Mouse (Mus musculus) kidney, postnatal 10 days (tissue): Measurements from ENCODE around the gene Acox3.

Experiments used
- DNase-seq: peaks from one replicate; pipeline ENCODE4 v3.0.0; 2021; ENCODE audit warnings: mixed read lengths

The Acox3 gene

GRCm38 (mm10) chr5:35582445-35583220 lies at the start of gene Acox3:
Gene Acox3 (plus strand): TSS chr5:35583040.
- DNase-seq = peak; percentile 99

GRCm38 (mm10) chr5:35536271-35536670 lies 46.6 kb upstream of the Acox3 start:
- no peak for DNase-seq

- peak; percentile 51 for DNase-seq
Observed at GRCm38 (mm10) chr5:35537474-35537873, 45.4 kb upstream of the Acox3 start.

- no peak for DNase-seq
Observed at GRCm38 (mm10) chr5:35538022-35538421, 44.8 kb upstream of the Acox3 start.

DNA sequence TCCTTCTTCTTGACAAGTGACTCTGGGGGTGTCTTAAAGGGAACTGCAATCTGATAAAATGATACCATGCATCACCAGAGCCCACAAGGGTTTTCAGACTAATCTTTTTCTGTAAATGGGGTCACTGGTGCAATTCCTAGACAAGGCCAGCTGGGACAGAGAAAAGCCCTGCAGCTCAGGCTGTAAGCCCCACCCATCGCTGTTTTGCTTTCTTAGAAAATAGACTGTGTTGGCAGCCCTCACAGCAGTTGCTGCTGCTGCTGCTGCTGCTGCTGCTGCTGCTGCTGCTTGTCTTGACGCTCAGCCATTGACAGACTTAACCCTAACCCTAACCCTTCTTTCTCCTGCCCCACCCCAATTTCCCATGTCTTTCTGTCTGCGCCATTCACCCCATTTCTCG lies 43.3 kb upstream of the Acox3 start:
- DNase-seq = peak; percentile 58

GRCm38 (mm10) chr5:35540555-35540954 lies 42.3 kb upstream of the Acox3 start:
- DNase-seq = no peak

DNA sequence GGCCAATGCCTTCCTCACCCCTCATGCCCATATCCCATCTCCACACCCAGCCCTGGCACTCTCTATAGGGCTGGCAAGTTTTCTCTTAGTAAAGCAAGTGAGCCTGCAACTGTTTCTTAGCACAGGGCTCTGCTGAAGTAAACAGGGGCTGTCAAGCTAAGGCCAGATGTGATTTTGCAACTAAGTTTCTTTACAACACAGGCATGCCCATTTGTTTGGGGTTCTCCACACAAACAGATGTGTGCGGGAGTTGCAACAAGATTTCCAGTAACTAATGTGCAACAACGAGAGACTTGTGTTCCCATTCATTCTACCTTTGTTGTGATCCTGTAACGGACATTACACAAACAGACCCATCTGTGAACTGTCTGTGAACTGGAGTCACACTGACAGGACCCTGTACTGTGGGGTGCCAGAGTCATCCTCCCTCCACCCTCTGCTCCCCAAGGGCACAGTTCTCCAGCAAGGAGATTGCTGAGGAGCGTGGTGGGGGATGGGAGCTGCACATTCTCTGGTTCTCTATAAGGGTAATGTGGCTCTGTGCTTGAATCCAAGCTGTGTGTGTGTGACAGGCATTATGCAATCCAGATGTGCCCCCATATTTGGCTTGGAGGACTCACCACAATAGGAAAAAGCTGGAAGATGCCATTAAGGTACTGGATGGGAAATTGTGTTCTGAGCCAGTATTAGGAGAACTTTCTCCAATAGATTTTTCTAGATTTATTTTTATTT lies 41.6 kb upstream of the Acox3 start:
- no peak for DNase-seq

GRCm38 (mm10) chr5:35546127-35546526 lies 36.7 kb upstream of the Acox3 start:
- DNase-seq = no peak

DNA sequence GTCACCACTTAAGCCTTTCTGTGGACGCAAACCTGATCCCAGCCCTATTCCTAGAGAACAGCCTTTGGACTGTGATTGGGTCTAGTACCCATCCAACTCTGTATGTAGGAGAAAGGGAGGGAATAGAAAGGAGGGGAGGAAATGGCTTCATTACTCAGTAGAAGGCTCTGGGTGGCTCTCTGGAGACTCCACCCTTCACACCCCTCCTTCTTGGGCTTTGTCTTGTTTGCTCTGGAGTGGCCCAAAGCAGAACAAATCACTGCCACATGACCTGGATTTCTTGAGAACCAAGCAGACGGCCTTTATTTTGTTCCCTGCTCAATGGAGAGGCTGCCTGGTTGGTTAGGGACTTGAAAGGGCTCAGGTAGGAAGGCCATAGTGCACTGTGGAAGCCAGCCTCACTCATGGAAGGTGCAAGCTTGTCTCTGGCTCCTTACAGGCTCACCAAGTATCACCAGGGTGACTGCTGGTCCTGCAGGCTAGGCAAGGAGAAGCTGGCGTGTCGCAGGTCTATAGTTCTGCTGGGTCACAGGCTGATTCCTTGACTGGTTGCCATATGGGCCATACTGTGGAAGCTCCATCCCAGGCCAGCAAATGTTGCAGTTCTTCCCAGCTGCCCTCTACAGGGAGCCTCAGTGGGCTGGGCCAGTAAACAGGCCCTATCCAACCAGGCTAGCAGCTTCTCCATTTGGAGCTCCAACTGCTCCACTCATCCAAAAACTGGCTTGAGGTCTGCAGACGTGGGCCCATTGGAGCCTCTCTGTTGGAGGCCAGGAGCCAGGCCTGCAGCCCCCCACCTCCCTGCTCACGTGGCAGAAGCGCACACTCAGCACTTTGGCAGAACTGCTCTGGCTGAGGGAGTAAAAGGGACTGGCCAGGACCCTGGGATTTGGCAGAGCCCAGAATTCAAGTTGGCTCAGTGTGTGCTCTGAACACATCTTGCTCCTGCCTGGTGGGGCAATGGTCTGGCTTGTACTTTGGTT lies 30.7 kb upstream of the Acox3 start:
- DNase-seq = no peak

DNA sequence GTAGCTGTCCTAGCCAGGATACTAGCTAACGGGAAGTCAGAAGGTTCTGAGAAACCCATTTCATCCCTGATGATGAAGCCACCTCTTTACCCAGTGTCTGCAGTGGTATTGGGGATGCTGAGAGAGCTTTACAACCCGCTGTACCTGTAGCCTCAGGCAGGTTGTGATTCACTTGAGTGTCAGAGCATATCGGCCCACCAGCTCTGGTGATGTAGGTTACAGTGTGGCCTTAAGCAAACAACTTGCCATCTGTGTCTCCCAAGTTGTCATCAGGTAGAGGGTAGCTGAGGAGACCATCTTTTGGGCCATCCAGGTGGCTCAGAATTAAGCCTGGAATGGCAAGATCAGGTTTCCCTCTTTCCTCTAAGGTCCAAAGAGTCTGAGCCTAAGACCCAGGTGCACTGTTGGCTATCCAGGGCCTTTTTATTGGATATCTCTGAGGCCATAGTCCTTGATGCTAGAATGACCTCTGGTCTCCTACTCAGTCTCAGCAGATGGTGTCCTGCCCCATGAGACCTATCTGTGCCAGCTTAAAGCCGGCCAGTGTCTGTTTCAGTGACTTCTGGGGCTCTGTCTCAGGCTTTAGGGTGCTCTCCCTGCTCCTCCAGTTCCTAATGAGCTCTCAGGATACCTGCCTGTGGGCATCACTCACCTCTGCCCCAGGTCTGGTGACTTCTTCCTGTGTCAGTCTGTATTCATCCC lies 29.9 kb upstream of the Acox3 start:
- no peak for DNase-seq

- DNase-seq = no peak
Observed at GRCm38 (mm10) chr5:35556393-35556792, 26.4 kb upstream of the Acox3 start.

GRCm38 (mm10) chr5:35557946-35558621 lies 24.8 kb upstream of the Acox3 start:
- peak; percentile 43 for DNase-seq

GRCm38 (mm10) chr5:35559447-35559846 lies 23.4 kb upstream of the Acox3 start:
- no peak for DNase-seq

DNA sequence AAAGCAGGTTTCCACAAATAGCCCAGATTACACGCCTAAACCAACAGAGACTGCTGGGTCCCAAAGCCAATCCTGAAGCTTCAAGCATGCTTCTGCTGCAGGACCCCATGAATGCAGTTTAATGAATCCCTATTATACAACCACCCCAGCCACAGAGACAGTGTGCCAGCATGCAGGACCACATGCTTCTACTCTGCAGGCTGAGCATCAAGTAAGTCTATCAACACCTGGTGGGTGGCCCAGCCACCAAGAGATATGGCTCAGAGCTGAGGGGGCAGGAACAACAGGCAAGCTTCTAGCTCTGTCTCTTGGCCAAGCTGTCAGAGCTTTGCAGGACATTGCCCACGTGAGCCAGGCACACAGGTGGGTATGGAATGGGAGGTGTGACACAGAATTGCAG lies 20.2 kb upstream of the Acox3 start:
- DNase-seq = no peak

- peak; percentile 89 for DNase-seq
Observed at GRCm38 (mm10) chr5:35563449-35563848, 19.4 kb upstream of the Acox3 start.

- DNase-seq = no peak
Observed at GRCm38 (mm10) chr5:35565217-35565616, 17.6 kb upstream of the Acox3 start.

- no peak for DNase-seq
Observed at GRCm38 (mm10) chr5:35566632-35567031, 16.2 kb upstream of the Acox3 start.

GRCm38 (mm10) chr5:35571546-35571945 lies 11.3 kb upstream of the Acox3 start:
- no peak for DNase-seq

DNA sequence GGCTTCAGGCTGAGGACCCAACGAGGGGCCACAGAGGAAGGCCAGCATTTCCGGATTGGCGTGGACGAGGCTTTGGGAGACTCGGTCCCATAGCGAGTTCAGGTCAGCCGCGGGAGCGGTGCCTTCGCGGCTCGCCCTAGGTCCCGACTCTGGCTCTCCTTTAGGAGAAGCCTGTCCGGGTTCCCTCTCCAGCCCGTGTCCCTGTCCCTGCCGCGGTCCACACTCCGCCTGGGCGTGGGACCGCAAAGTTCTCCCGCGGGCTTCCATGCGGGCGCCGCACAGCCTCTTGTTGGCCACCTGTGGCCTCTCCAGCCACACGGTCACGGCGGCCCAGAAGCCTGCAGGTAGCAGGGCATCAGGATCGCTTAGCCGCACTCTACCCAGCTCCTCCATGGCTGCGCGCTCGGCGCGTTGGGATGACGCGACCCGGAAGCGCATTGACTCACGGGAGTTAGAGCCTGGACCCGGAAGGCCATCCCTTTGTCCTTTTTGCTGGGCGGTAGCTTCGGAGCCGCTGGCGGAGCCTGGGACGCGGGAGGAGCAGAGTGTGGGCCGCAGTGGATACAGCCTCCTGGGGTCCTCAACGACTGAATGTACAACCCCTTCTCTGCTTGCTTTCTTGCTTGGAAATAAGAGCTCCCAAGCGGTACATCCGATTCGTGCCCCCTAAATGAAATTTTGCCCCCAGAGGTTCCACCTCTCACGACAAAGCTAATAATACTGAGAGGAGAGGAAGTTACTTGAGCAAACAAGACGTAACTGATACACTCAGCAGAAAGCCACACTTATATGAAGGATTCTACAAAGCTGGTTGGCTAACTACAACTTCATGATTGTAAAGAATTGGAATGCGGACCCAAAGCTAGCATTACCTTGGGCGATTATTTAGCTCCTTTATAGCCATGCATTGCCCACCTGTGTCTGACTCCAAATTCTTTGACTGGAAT lies 7.9 kb upstream of the Acox3 start, which contains the start of gene Trmt44:
TSS of gene Trmt44 (minus strand) at position 418 of the 947 bp plus-strand sequence.
- peak; percentile 97 for DNase-seq

DNA sequence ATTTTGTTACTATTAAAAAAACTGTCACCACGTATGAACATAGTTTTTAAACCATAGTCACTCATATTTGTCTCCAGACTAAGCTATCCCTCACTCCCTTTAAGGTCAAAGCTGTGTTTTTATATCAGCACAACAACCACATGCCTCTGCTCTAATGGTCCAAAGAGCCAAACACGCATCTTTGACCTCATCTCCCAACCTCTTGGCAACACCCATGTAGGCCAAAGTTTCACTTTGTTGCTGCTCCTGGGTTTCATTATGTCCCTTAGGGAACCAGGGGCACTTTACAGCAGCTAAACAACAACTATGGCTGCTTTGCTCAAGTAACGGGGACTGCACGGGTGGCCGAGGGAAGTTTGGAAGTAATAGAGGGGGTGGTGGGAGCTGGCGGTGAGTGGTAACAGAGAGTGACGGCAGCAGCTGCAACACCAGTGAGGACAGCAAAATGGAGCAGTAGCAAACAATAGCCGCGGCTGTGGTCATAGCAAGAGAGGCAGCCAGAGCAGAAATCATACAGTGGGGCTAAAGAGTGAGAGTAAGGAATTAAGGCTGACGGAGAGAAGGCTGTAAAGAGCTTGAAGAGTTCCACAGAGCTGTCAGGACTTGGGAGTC lies 6.3 kb upstream of the Acox3 start:
- DNase-seq = no peak
